Mouse (Mus musculus): ENCODE measurements around the gene Rbak. TPM values are rescaled to one million over a fixed set of nuclear protein-coding genes. Genes with fewer than 3 reads are reported as not detected.

The Rbak gene
- polyA plus RNA-seq, 1 experiment from 2014 or later, result 6.6 TPM

- H3K4me3 ChIP-seq (replicated peaks; ENCODE audit: low read depth, low read length), result no peak overlapping the region
- no peaks in the 10 kb centered on the region for H3K27me3 ChIP-seq (ENCODE audit: insufficient read depth, low read length)
- peaks cover 55% of the 10 kb centered on the region for H3K36me3 ChIP-seq (ENCODE audit: insufficient read depth, low read length)
- no peak overlapping the region for H3K9ac ChIP-seq (ENCODE audit: low read depth, low read length)
- ATAC-seq (replicated peaks; ENCODE audit: low FRiP score, low read depth) (no peak), DNase-seq (ENCODE audit: low spot score) (no peak)
- no peak for TF ChIP-seq CTCF (IDR thresholded peaks at IDR 0.05; ENCODE audit: low read depth)
- 96% methylated on average over 4 of the region's 4 CpGs for WGBS
- no peaks in the 10 kb centered on the region for H3K9me3 ChIP-seq (replicated peaks; ENCODE audit: low read length)
- H3K27ac ChIP-seq, result no peak overlapping the region
- no peaks in the 10 kb centered on the region for H3K4me1 ChIP-seq (replicated peaks; ENCODE audit: insufficient read depth, low read length)
- no peak overlapping the region for H3K4me2 ChIP-seq (ENCODE audit: low read length)
Observed at GRCm38 (mm10) chr5:143175970-143176369, 4.6 kb downstream of the Rbak start.

GRCm38 (mm10) chr5:143165508-143166070, 15.0 kb downstream of the Rbak start:
- no peaks in the 10 kb centered on the region for H3K9me3 ChIP-seq (replicated peaks; ENCODE audit: low read length)
- no peak overlapping the region for H3K27ac ChIP-seq
- TF ChIP-seq CTCF (IDR thresholded peaks at IDR 0.05; ENCODE audit: low read depth), result peak; percentile 23; the same call in 1 of the 2 replicates
- H3K36me3 ChIP-seq (ENCODE audit: insufficient read depth, low read length), result no peaks in the 10 kb centered on the region
- WGBS, result 13% methylated on average over 18 of the region's 18 CpGs
- no peak overlapping the region for H3K9ac ChIP-seq (ENCODE audit: low read depth, low read length)
- DNase-seq (ENCODE audit: low spot score) (peak; percentile 41), ATAC-seq (replicated peaks; ENCODE audit: low FRiP score, low read depth) (peak; percentile 82)
- no peaks in the 10 kb centered on the region for H3K4me1 ChIP-seq (replicated peaks; ENCODE audit: insufficient read depth, low read length)
- no peaks in the 10 kb centered on the region for H3K27me3 ChIP-seq (ENCODE audit: insufficient read depth, low read length)
- peak overlapping the region; percentile 44 for H3K4me2 ChIP-seq (ENCODE audit: low read length)
- H3K4me3 ChIP-seq (replicated peaks; ENCODE audit: low read depth, low read length), result no peak overlapping the region

DNA sequence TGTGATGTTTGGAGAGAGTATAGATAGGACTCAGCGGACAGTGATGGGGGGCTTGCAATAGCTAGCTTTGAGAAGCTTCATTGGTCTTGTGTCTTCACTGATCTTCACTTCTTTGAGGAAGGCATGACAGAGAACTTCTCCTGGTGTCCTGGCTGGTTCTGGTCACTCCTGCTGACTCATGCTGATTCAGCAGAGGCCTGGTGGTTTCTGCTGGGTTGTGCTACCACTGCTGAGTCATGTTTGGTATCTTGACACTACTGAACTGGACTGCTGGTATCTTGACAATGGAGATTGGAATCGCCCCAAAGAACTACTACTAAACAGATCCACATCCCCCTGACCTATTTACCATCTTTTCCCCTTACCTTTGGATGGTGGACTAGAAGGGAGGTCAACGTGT, 25.0 kb downstream of the Rbak start:
- 88% methylated on average over 3 of the region's 3 CpGs for WGBS
- TF ChIP-seq CTCF (IDR thresholded peaks at IDR 0.05; ENCODE audit: low read depth), result no peak

DNA sequence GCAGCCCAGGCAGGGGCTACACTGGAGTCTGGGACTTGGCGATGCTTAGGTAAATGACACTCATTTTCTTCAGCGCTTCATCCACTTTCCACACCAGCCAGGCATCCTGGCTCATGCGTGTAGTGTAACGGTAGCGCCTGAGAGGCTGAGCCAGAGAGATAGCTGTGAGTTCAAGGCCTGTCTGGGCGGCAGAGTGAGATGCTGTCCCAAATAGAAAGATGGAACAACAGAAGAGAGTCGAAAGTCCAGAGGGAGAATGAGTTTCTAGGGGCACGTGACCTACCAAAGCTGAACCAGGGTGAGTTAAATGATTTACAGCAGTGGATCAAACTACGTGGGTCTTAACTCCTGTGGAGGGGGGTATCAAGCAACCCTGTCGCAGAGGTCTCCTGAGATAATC, 26.8 kb downstream of the Rbak start:
- no peak overlapping the region for H3K9ac ChIP-seq (ENCODE audit: low read depth, low read length)
- H3K9me3 ChIP-seq (replicated peaks; ENCODE audit: low read length), result no peaks in the 10 kb centered on the region
- DNase-seq (ENCODE audit: low spot score), result no peak
- no peak for TF ChIP-seq CTCF (IDR thresholded peaks at IDR 0.05; ENCODE audit: low read depth)
- no peak overlapping the region for H3K4me2 ChIP-seq (ENCODE audit: low read length)
- ATAC-seq (replicated peaks; ENCODE audit: low FRiP score, low read depth), result no peak
- H3K36me3 ChIP-seq (ENCODE audit: insufficient read depth, low read length), result no peaks in the 10 kb centered on the region
- no peak overlapping the region for H3K27ac ChIP-seq
- 81% methylated on average over 10 of the region's 10 CpGs for WGBS
- no peak overlapping the region for H3K4me3 ChIP-seq (replicated peaks; ENCODE audit: low read depth, low read length)
- peaks cover 10% of the 10 kb centered on the region for H3K27me3 ChIP-seq (ENCODE audit: insufficient read depth, low read length)
- H3K4me1 ChIP-seq (replicated peaks; ENCODE audit: insufficient read depth, low read length), result no peaks in the 10 kb centered on the region

More for the DNA sequence above, 25.0 kb downstream of the Rbak start:
- no peaks in the 10 kb centered on the region for H3K36me3 ChIP-seq (ENCODE audit: insufficient read depth, low read length)
- DNase-seq (ENCODE audit: low spot score) (no peak), ATAC-seq (replicated peaks; ENCODE audit: low FRiP score, low read depth) (no peak)
- peaks cover 10% of the 10 kb centered on the region for H3K27me3 ChIP-seq (ENCODE audit: insufficient read depth, low read length)
- H3K4me3 ChIP-seq (replicated peaks; ENCODE audit: low read depth, low read length), result no peak overlapping the region
- no peaks in the 10 kb centered on the region for H3K9me3 ChIP-seq (replicated peaks; ENCODE audit: low read length)
- no peak overlapping the region for H3K9ac ChIP-seq (ENCODE audit: low read depth, low read length)
- no peaks in the 10 kb centered on the region for H3K4me1 ChIP-seq (replicated peaks; ENCODE audit: insufficient read depth, low read length)
- H3K4me2 ChIP-seq (ENCODE audit: low read length), result no peak overlapping the region
- H3K27ac ChIP-seq, result no peak overlapping the region

GRCm38 (mm10) chr5:143150044-143150443, 30.5 kb downstream of the Rbak start:
- 82% methylated on average over 2 of the region's 2 CpGs for WGBS
- Histone ChIP-seq H3K36me3 (ENCODE audit: insufficient read depth, low read length) (no peaks in the 10 kb centered on the region), H3K4me3 (replicated peaks; ENCODE audit: low read depth, low read length) (no peak overlapping the region), H3K4me1 (replicated peaks; ENCODE audit: insufficient read depth, low read length) (no peaks in the 10 kb centered on the region), H3K27ac (no peak overlapping the region), H3K9me3 (replicated peaks; ENCODE audit: low read length) (no peaks in the 10 kb centered on the region), H3K4me2 (ENCODE audit: low read length) (no peak overlapping the region), H3K9ac (ENCODE audit: low read depth, low read length) (no peak overlapping the region), H3K27me3 (ENCODE audit: insufficient read depth, low read length) (no peaks in the 10 kb centered on the region)
- no peak for TF ChIP-seq CTCF (IDR thresholded peaks at IDR 0.05; ENCODE audit: low read depth)
- DNase-seq (ENCODE audit: low spot score) (no peak), ATAC-seq (replicated peaks; ENCODE audit: low FRiP score, low read depth) (no peak)

- no peaks in the 10 kb centered on the region for H3K9me3 ChIP-seq (replicated peaks; ENCODE audit: low read length)
- no peak overlapping the region for H3K4me2 ChIP-seq (ENCODE audit: low read length)
- H3K4me1 ChIP-seq (replicated peaks; ENCODE audit: insufficient read depth, low read length), result no peaks in the 10 kb centered on the region
- no peaks in the 10 kb centered on the region for H3K27me3 ChIP-seq (ENCODE audit: insufficient read depth, low read length)
- no peak overlapping the region for H3K27ac ChIP-seq
- H3K9ac ChIP-seq (ENCODE audit: low read depth, low read length), result no peak overlapping the region
- TF ChIP-seq CTCF (IDR thresholded peaks at IDR 0.05; ENCODE audit: low read depth), result no peak
- no peak for DNase-seq (ENCODE audit: low spot score)
- WGBS, result 96% methylated on average over 2 of the region's 2 CpGs
- no peak for ATAC-seq (replicated peaks; ENCODE audit: low FRiP score, low read depth)
- no peaks in the 10 kb centered on the region for H3K36me3 ChIP-seq (ENCODE audit: insufficient read depth, low read length)
- H3K4me3 ChIP-seq (replicated peaks; ENCODE audit: low read depth, low read length), result no peak overlapping the region
Observed at GRCm38 (mm10) chr5:143149536-143149935, 31.0 kb downstream of the Rbak start.

DNA sequence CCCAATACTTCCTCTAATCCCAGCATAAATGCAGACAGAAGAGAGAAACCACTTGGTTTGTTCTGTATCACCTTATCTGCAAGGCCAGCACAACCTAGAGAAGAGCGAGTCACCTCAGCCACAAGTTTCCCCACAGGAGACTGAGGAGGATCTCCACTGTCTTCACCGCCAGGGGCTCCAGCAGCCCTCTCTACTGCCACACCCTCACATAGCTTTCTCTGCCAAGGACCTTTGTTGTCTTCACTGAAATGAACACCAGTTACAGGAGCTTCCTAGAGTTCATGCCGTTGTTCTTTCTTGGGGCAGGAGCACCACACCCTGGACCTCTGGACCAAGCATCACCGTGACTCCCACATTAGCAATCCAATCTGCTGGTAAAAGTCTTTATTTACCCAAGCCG, 31.9 kb downstream of the Rbak start:
- Histone ChIP-seq H3K9ac (ENCODE audit: low read depth, low read length) (no peak overlapping the region), H3K27me3 (ENCODE audit: insufficient read depth, low read length) (no peaks in the 10 kb centered on the region), H3K27ac (no peak overlapping the region), H3K36me3 (ENCODE audit: insufficient read depth, low read length) (no peaks in the 10 kb centered on the region), H3K4me3 (replicated peaks; ENCODE audit: low read depth, low read length) (no peak overlapping the region), H3K9me3 (replicated peaks; ENCODE audit: low read length) (no peaks in the 10 kb centered on the region), H3K4me1 (replicated peaks; ENCODE audit: insufficient read depth, low read length) (no peaks in the 10 kb centered on the region), H3K4me2 (ENCODE audit: low read length) (no peak overlapping the region)
- ATAC-seq (replicated peaks; ENCODE audit: low FRiP score, low read depth) (no peak), DNase-seq (ENCODE audit: low spot score) (no peak)
- 83% methylated on average over 5 of the region's 5 CpGs for WGBS
- TF ChIP-seq CTCF (IDR thresholded peaks at IDR 0.05; ENCODE audit: low read depth), result no peak
